Mouse (Mus musculus): ENCODE results near the gene Spag4. TPM values are rescaled to one million over a fixed set of nuclear protein-coding genes. Genes with fewer than 3 reads are reported as not detected.
A peak's percentile ranks its signal among the peaks of the same experiment; 100 is the strongest.

The Spag4 gene
- 3.8 and 6.1 TPM in 2 replicates for polyA plus RNA-seq (2011; ENCODE audit: insufficient read depth, insufficient read length, low read depth, missing spikeins)

DNA sequence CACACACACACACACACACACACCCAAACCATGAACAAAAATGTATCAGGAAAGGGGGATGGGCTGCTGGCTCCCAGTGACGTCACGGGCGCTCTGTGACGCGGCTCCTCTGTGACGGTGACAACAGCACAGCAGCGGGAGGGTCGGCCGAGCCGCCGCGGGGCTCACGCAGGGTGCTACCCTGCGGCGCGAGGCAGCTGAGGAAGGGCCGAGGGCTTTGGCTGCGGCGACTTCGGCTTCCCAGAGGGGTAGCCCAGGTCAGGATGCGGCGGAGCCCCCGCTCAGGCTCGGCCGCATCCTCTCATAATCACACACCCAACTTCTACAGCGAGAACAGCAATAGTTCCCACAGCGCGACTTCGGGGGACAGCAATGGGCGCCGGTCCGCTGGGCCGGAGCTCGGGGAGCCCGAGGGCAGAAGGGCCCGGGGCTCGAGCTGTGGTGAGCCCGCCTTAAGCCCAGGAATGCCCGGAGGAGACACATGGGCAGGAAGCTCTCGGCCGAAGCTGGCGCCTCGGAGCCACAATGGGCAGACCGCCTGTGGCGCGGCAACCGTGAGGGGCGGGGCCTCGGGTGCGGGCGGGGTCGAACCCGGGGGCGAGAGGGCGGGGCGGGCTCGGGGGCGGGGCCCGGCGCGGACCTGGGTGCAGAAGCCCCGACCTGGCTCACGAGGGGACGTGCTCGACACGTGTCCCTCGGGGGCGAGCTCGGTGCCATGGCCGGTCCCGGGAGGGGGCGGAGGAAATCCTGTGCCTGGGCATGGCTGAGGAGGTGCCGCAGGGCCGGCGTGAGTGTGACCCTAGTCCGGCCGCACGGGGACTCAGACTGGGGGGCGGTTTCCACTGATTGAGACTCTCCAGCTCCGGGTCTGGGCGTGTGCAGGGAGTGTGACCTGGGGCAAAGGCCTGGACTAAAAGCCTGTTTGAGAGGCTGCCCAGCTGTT, at the start of gene Spag4:
Spag4 (plus strand) TSS at position 77 of the 943 bp plus-strand sequence.
- Histone ChIP-seq H3K27me3 (ENCODE audit: control insufficient read depth, insufficient read depth, low read length, poor library complexity, severe bottlenecking) (no peaks in the 10 kb centered on the region), H3K9me3 (replicated peaks; ENCODE audit: control insufficient read depth, insufficient read depth, low read length, poor library complexity, severe bottlenecking) (no peaks in the 10 kb centered on the region), H3K4me3 (ENCODE audit: low read depth, low read length) (peak within 1 kb of the TSS; percentile 84), H3K36me3 (ENCODE audit: control insufficient read depth, insufficient read depth, low read length, poor library complexity, severe bottlenecking) (no peaks in the 10 kb centered on the region), H3K4me1 (ENCODE audit: control insufficient read depth, insufficient read depth, low read length) (no peaks in the 10 kb centered on the region), H3K9ac (ENCODE audit: low read depth, poor library complexity, severe bottlenecking) (peak within 1 kb of the TSS; percentile 82), H3K27ac (ENCODE audit: insufficient read depth, low read length) (no peak within 1 kb of the TSS)
- no peak for TF ChIP-seq CTCF (IDR thresholded peaks at IDR 0.05; ENCODE audit: low read depth, low read length)
- TF ChIP-seq EP300 (IDR thresholded peaks at IDR 0.05; ENCODE audit: insufficient read depth, low read depth, low read length) = no peak
- TF ChIP-seq POLR2A (IDR thresholded peaks at IDR 0.05; ENCODE audit: insufficient read depth, low read length) = no peak

- H3K36me3 ChIP-seq (ENCODE audit: control insufficient read depth, insufficient read depth, low read length, poor library complexity, severe bottlenecking) = peaks cover 6% of the 10 kb centered on the region; the same call in 1 of the 2 replicates
- no peak overlapping the region for H3K4me3 ChIP-seq (ENCODE audit: low read depth, low read length)
- TF ChIP-seq POLR2A (IDR thresholded peaks at IDR 0.05; ENCODE audit: insufficient read depth, low read length) (no peak), CTCF (IDR thresholded peaks at IDR 0.05; ENCODE audit: low read depth, low read length) (no peak), EP300 (IDR thresholded peaks at IDR 0.05; ENCODE audit: insufficient read depth, low read depth, low read length) (no peak)
- H3K27ac ChIP-seq (ENCODE audit: insufficient read depth, low read length) = no peak overlapping the region
- H3K9ac ChIP-seq (ENCODE audit: low read depth, poor library complexity, severe bottlenecking) = no peak overlapping the region
- H3K27me3 ChIP-seq (ENCODE audit: control insufficient read depth, insufficient read depth, low read length, poor library complexity, severe bottlenecking) = no peaks in the 10 kb centered on the region
- H3K4me1 ChIP-seq (ENCODE audit: control insufficient read depth, insufficient read depth, low read length) = no peaks in the 10 kb centered on the region
- H3K9me3 ChIP-seq (replicated peaks; ENCODE audit: control insufficient read depth, insufficient read depth, low read length, poor library complexity, severe bottlenecking) = no peaks in the 10 kb centered on the region
Measured at GRCm38 (mm10) chr2:156018106-156018505, 46.9 kb upstream of the Spag4 start.

GRCm38 (mm10) chr2:156021219-156021618, 43.8 kb upstream of the Spag4 start:
- H3K27ac ChIP-seq (ENCODE audit: insufficient read depth, low read length) = no peak overlapping the region
- TF ChIP-seq EP300 (IDR thresholded peaks at IDR 0.05; ENCODE audit: insufficient read depth, low read depth, low read length) (no peak), CTCF (IDR thresholded peaks at IDR 0.05; ENCODE audit: low read depth, low read length) (no peak), POLR2A (IDR thresholded peaks at IDR 0.05; ENCODE audit: insufficient read depth, low read length) (no peak)
- H3K9me3 ChIP-seq (replicated peaks; ENCODE audit: control insufficient read depth, insufficient read depth, low read length, poor library complexity, severe bottlenecking) = no peaks in the 10 kb centered on the region
- peaks cover 6% of the 10 kb centered on the region; the same call in 1 of the 2 replicates for H3K36me3 ChIP-seq (ENCODE audit: control insufficient read depth, insufficient read depth, low read length, poor library complexity, severe bottlenecking)
- no peak overlapping the region for H3K4me3 ChIP-seq (ENCODE audit: low read depth, low read length)
- no peaks in the 10 kb centered on the region for H3K27me3 ChIP-seq (ENCODE audit: control insufficient read depth, insufficient read depth, low read length, poor library complexity, severe bottlenecking)
- no peak overlapping the region for H3K9ac ChIP-seq (ENCODE audit: low read depth, poor library complexity, severe bottlenecking)
- no peaks in the 10 kb centered on the region for H3K4me1 ChIP-seq (ENCODE audit: control insufficient read depth, insufficient read depth, low read length)

DNA sequence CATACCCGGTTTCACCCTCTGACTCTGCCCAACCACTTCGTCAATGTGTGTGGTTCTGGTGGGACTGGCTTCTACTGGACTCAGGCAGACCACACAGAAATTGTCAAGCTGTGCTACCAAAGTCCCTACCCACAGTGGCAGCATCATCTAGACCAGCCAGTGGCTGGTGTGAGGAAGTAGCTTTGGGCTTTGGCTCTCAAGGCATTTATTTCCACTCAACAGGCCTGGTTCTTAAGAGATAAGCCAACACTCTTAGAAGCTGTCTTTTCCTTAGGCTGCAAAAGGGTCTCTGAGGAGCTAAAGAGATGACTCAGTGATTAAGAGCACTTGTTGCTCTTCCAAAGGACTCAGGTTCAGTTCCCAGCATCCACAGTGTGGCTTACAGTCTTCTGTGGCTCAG, 43.2 kb upstream of the Spag4 start:
- TF ChIP-seq EP300 (IDR thresholded peaks at IDR 0.05; ENCODE audit: insufficient read depth, low read depth, low read length) (no peak), CTCF (IDR thresholded peaks at IDR 0.05; ENCODE audit: low read depth, low read length) (no peak), POLR2A (IDR thresholded peaks at IDR 0.05; ENCODE audit: insufficient read depth, low read length) (no peak)
- Histone ChIP-seq H3K9me3 (replicated peaks; ENCODE audit: control insufficient read depth, insufficient read depth, low read length, poor library complexity, severe bottlenecking) (no peaks in the 10 kb centered on the region), H3K4me3 (ENCODE audit: low read depth, low read length) (no peak overlapping the region), H3K27me3 (ENCODE audit: control insufficient read depth, insufficient read depth, low read length, poor library complexity, severe bottlenecking) (no peaks in the 10 kb centered on the region), H3K27ac (ENCODE audit: insufficient read depth, low read length) (no peak overlapping the region), H3K9ac (ENCODE audit: low read depth, poor library complexity, severe bottlenecking) (no peak overlapping the region), H3K4me1 (ENCODE audit: control insufficient read depth, insufficient read depth, low read length) (no peaks in the 10 kb centered on the region), H3K36me3 (ENCODE audit: control insufficient read depth, insufficient read depth, low read length, poor library complexity, severe bottlenecking) (0 out of 2 replicates have a peak, but pooled peaks cover 2% of the 10 kb centered on the region)

- no peak for TF ChIP-seq EP300 (IDR thresholded peaks at IDR 0.05; ENCODE audit: insufficient read depth, low read depth, low read length)
- no peak for TF ChIP-seq POLR2A (IDR thresholded peaks at IDR 0.05; ENCODE audit: insufficient read depth, low read length)
- TF ChIP-seq CTCF (IDR thresholded peaks at IDR 0.05; ENCODE audit: low read depth, low read length) = no peak
- H3K27me3 ChIP-seq (ENCODE audit: control insufficient read depth, insufficient read depth, low read length, poor library complexity, severe bottlenecking) = no peaks in the 10 kb centered on the region
- H3K27ac ChIP-seq (ENCODE audit: insufficient read depth, low read length) = no peak overlapping the region
- no peak overlapping the region for H3K4me3 ChIP-seq (ENCODE audit: low read depth, low read length)
- no peaks in the 10 kb centered on the region for H3K36me3 ChIP-seq (ENCODE audit: control insufficient read depth, insufficient read depth, low read length, poor library complexity, severe bottlenecking)
- H3K9me3 ChIP-seq (replicated peaks; ENCODE audit: control insufficient read depth, insufficient read depth, low read length, poor library complexity, severe bottlenecking) = no peaks in the 10 kb centered on the region
- no peak overlapping the region for H3K9ac ChIP-seq (ENCODE audit: low read depth, poor library complexity, severe bottlenecking)
- no peaks in the 10 kb centered on the region for H3K4me1 ChIP-seq (ENCODE audit: control insufficient read depth, insufficient read depth, low read length)
Measured at GRCm38 (mm10) chr2:156025482-156025881, 39.5 kb upstream of the Spag4 start.

- no peaks in the 10 kb centered on the region for H3K9me3 ChIP-seq (replicated peaks; ENCODE audit: control insufficient read depth, insufficient read depth, low read length, poor library complexity, severe bottlenecking)
- H3K4me3 ChIP-seq (ENCODE audit: low read depth, low read length) = no peak overlapping the region
- no peak overlapping the region for H3K27ac ChIP-seq (ENCODE audit: insufficient read depth, low read length)
- no peaks in the 10 kb centered on the region for H3K36me3 ChIP-seq (ENCODE audit: control insufficient read depth, insufficient read depth, low read length, poor library complexity, severe bottlenecking)
- no peaks in the 10 kb centered on the region for H3K4me1 ChIP-seq (ENCODE audit: control insufficient read depth, insufficient read depth, low read length)
- H3K27me3 ChIP-seq (ENCODE audit: control insufficient read depth, insufficient read depth, low read length, poor library complexity, severe bottlenecking) = no peaks in the 10 kb centered on the region
- TF ChIP-seq POLR2A (IDR thresholded peaks at IDR 0.05; ENCODE audit: insufficient read depth, low read length) = no peak
- TF ChIP-seq EP300 (IDR thresholded peaks at IDR 0.05; ENCODE audit: insufficient read depth, low read depth, low read length) = no peak
- TF ChIP-seq CTCF (IDR thresholded peaks at IDR 0.05; ENCODE audit: low read depth, low read length) = no peak
- H3K9ac ChIP-seq (ENCODE audit: low read depth, poor library complexity, severe bottlenecking) = no peak overlapping the region
Measured at GRCm38 (mm10) chr2:156039390-156039789, 25.6 kb upstream of the Spag4 start.

Data from ES-Bruce4 (cell line).